Mouse (Mus musculus) MEL (cell line): ENCODE measurements around the gene Ap3d1. TPM values are rescaled to one million over a fixed set of nuclear protein-coding genes. Genes with fewer than 3 reads are reported as not detected.

Experiments used
- DNase-seq: peaks from one replicate; pipeline ENCODE4 v3.0.0; 2011; ENCODE audit warnings: low read depth, low spot score
- H3K27ac ChIP-seq: 2 replicates; pipeline ENCODE4 v1.5.1; 2012; ENCODE audit warnings: low read depth, mild to moderate bottlenecking, control low read depth, low read length, moderate library complexity; ENCODE audit not compliant: control insufficient read depth
- H3K27me3 ChIP-seq, 2 experiments: fragments of 150-350 bp in 1 of 2; sonication (generic) in 1 of 2; 2 replicates each; pipeline ENCODE4 v1.6.1; 2012; ENCODE audit warnings: low read length in 2 of 2, mild to moderate bottlenecking in 2 of 2, improper control_type of control experiment in 1 of 2, moderate library complexity in 1 of 2; ENCODE audit not compliant: insufficient read depth in 2 of 2, control insufficient read depth in 1 of 2
- H3K36me3 ChIP-seq, 2 experiments: 2 replicates each; pipeline ENCODE4 v1.6.1; 2012 to 2014; ENCODE audit warnings: low read length in 2 of 2, improper control_type of control experiment in 1 of 2, inconsistent platforms in 1 of 2, mild to moderate bottlenecking in 1 of 2; ENCODE audit not compliant: insufficient read depth in 2 of 2, control insufficient read depth in 1 of 2
- H3K4me1 ChIP-seq, 2 experiments: fragments of 150-350 bp in 1 of 2; sonication (generic) in 1 of 2; 2 replicates each; pipeline ENCODE4 v1.6.1; 2012; ENCODE audit warnings: low read length in 2 of 2, improper control_type of control experiment in 1 of 2, mild to moderate bottlenecking in 1 of 2; ENCODE audit not compliant: insufficient read depth in 2 of 2, control insufficient read depth in 1 of 2
- H3K4me3 ChIP-seq, 2 experiments: fragments of 150-350 bp in 1 of 2; sonication (generic) in 1 of 2; 2 replicates each; pipeline ENCODE4 v1.5.1; 2012; ENCODE audit warnings: low read depth in 2 of 2, low read length in 2 of 2, mild to moderate bottlenecking in 2 of 2, moderate library complexity in 2 of 2, control low read depth in 1 of 2, improper control_type of control experiment in 1 of 2; ENCODE audit not compliant: control insufficient read depth in 1 of 2, insufficient read depth in 1 of 2
- H3K79me2 ChIP-seq: 2 replicates; pipeline ENCODE4 v1.6.1; 2012; ENCODE audit warnings: mild to moderate bottlenecking, low read length, moderate library complexity; ENCODE audit not compliant: control insufficient read depth, poor library complexity, insufficient read depth
- H3K9ac ChIP-seq: 2 replicates; pipeline ENCODE4 v1.6.1; 2012; ENCODE audit warnings: low read depth, mild to moderate bottlenecking, control low read depth, low read length, moderate library complexity; ENCODE audit not compliant: control insufficient read depth, poor library complexity, severe bottlenecking
- H3K9me3 ChIP-seq: fragments of 150-350 bp; sonication (generic); replicated peaks from 2 replicates; pipeline ENCODE4 v1.6.1; 2012; ENCODE audit warnings: mild to moderate bottlenecking, low read length, improper control_type of control experiment, moderate library complexity; ENCODE audit not compliant: insufficient read depth
- BHLHE40 ChIP-seq: IDR thresholded peaks from 2 replicates; pipeline ENCODE4 v1.6.1; 2012; ENCODE audit warnings: low read depth, mild to moderate bottlenecking, inconsistent platforms, low read length, improper control_type of control experiment, borderline replicate concordance
- CHD1 ChIP-seq: IDR thresholded peaks from 2 replicates; pipeline ENCODE4 v1.6.1; 2012; ENCODE audit warnings: low read depth, mild to moderate bottlenecking, inconsistent platforms, low read length, improper control_type of control experiment
- CHD2 ChIP-seq: IDR thresholded peaks from 2 replicates; pipeline ENCODE4 v1.6.1; 2011; ENCODE audit warnings: low read length, improper control_type of control experiment
- CTCF ChIP-seq, 3 experiments: IDR thresholded peaks in 2 of 3; conservative IDR thresholded peaks in 1 of 3; 2 replicates each; pipeline ENCODE4 v1.5.1; 2011 to 2012; ENCODE audit warnings: low read length in 3 of 3, low read depth in 2 of 3, mild to moderate bottlenecking in 2 of 3, improper control_type of control experiment in 1 of 3, inconsistent platforms in 1 of 3, mixed read lengths in 1 of 3, moderate library complexity in 1 of 3; ENCODE audit not compliant: control insufficient read depth in 1 of 3, insufficient read depth in 1 of 3, poor library complexity in 1 of 3, severe bottlenecking in 1 of 3
- E2F4 ChIP-seq: IDR thresholded peaks from 2 replicates; pipeline ENCODE4 v1.6.1; 2011; ENCODE audit warnings: low read depth, low read length, improper control_type of control experiment, borderline replicate concordance
- ELF1 ChIP-seq: IDR thresholded peaks from 2 replicates; pipeline ENCODE4 v1.6.1; 2014; ENCODE audit warnings: low read depth, mild to moderate bottlenecking, inconsistent platforms, low read length, improper control_type of control experiment, moderate library complexity
- EP300 ChIP-seq, 2 experiments: IDR thresholded peaks; 2 replicates each; pipeline ENCODE4 v1.6.1; 2011; ENCODE audit warnings: improper control_type of control experiment in 2 of 2, low read length in 2 of 2, low read depth in 1 of 2, mild to moderate bottlenecking in 1 of 2
- ETS1 ChIP-seq: IDR thresholded peaks from 2 replicates; pipeline ENCODE4 v1.6.1; 2012; ENCODE audit warnings: low read depth, mild to moderate bottlenecking, inconsistent platforms, low read length, improper control_type of control experiment, moderate library complexity
- GABPA ChIP-seq: IDR thresholded peaks from 2 replicates; pipeline ENCODE4 v1.6.1; 2012; ENCODE audit warnings: low read depth, mild to moderate bottlenecking, inconsistent platforms, low read length, improper control_type of control experiment, moderate library complexity
- GATA1 ChIP-seq: IDR thresholded peaks from 2 replicates; pipeline ENCODE4 v1.6.1; 2011; ENCODE audit warnings: low read depth, low read length, improper control_type of control experiment
- HCFC1 ChIP-seq: IDR thresholded peaks from 2 replicates; pipeline ENCODE4 v1.6.1; 2012; ENCODE audit warnings: low read depth, mild to moderate bottlenecking, inconsistent platforms, low read length, improper control_type of control experiment, moderate library complexity
- JUND ChIP-seq: IDR thresholded peaks from 2 replicates; pipeline ENCODE4 v1.6.1; 2011; ENCODE audit warnings: low read depth, mild to moderate bottlenecking, improper control_type of control experiment, low read length
- KAT2A ChIP-seq: conservative IDR thresholded peaks from 2 replicates; pipeline ENCODE4 v1.6.1; 2012; ENCODE audit warnings: low read depth, low read length, improper control_type of control experiment, inconsistent platforms
- MAFK ChIP-seq: IDR thresholded peaks from 2 replicates; pipeline ENCODE4 v1.6.1; 2011; ENCODE audit warnings: low read depth, mild to moderate bottlenecking, low read length, improper control_type of control experiment, borderline replicate concordance
- MAX ChIP-seq: IDR thresholded peaks from 2 replicates; pipeline ENCODE4 v1.6.1; 2011; ENCODE audit warnings: low read length, improper control_type of control experiment
- MEF2A ChIP-seq: IDR thresholded peaks from 2 replicates; pipeline ENCODE4 v1.6.1; 2014; ENCODE audit warnings: low read depth, mild to moderate bottlenecking, inconsistent platforms, low read length, improper control_type of control experiment; ENCODE audit not compliant: poor library complexity, insufficient replicate concordance, severe bottlenecking; ENCODE audit errors: extremely low read depth
- MXI1 ChIP-seq: IDR thresholded peaks from 2 replicates; pipeline ENCODE4 v1.6.1; 2011; ENCODE audit warnings: mild to moderate bottlenecking, low read depth, low read length, improper control_type of control experiment
- MYB ChIP-seq: IDR thresholded peaks from 2 replicates; pipeline ENCODE4 v1.6.1; 2011; ENCODE audit warnings: mild to moderate bottlenecking, low read depth, low read length, improper control_type of control experiment
- MYC ChIP-seq: IDR thresholded peaks from 2 replicates; pipeline ENCODE4 v1.6.1; 2011; ENCODE audit warnings: low read depth, mild to moderate bottlenecking, low read length, improper control_type of control experiment, moderate library complexity
- NELFE ChIP-seq: IDR thresholded peaks from 2 replicates; pipeline ENCODE4 v1.6.1; 2011; ENCODE audit warnings: low read depth, low read length, improper control_type of control experiment
- NRF1 ChIP-seq: IDR thresholded peaks from 2 replicates; pipeline ENCODE4 v1.6.1; 2014; ENCODE audit warnings: low read depth, mild to moderate bottlenecking, inconsistent platforms, low read length, improper control_type of control experiment, moderate library complexity; ENCODE audit not compliant: poor library complexity, insufficient read depth, severe bottlenecking
- POLR2A ChIP-seq, 2 experiments: IDR thresholded peaks; 2 replicates each; pipeline ENCODE4 v1.6.1; 2011 to 2012; ENCODE audit warnings: low read length in 2 of 2, mild to moderate bottlenecking in 2 of 2, control low read depth in 1 of 2, improper control_type of control experiment in 1 of 2, low read depth in 1 of 2, moderate library complexity in 1 of 2; ENCODE audit not compliant: control insufficient read depth in 1 of 2, insufficient read depth in 1 of 2, poor library complexity in 1 of 2
- POLR2AphosphoS2 ChIP-seq: IDR thresholded peaks from 2 replicates; pipeline ENCODE4 v1.6.1; 2011; ENCODE audit warnings: low read length, improper control_type of control experiment
- POLR2AphosphoS5 ChIP-seq: IDR thresholded peaks from 2 replicates; pipeline ENCODE4 v1.6.1; 2012; ENCODE audit warnings: low read depth, borderline replicate concordance, mild to moderate bottlenecking, inconsistent platforms, low read length, moderate library complexity, mixed read lengths
- RAD21 ChIP-seq: IDR thresholded peaks from 2 replicates; pipeline ENCODE4 v1.6.1; 2011; ENCODE audit warnings: mild to moderate bottlenecking, low read depth, low read length, improper control_type of control experiment
- RCOR1 ChIP-seq: IDR thresholded peaks from 2 replicates; pipeline ENCODE4 v1.6.1; 2012; ENCODE audit warnings: low read depth, mild to moderate bottlenecking, inconsistent platforms, low read length, improper control_type of control experiment
- SIN3A ChIP-seq: IDR thresholded peaks from 2 replicates; pipeline ENCODE4 v1.6.1; 2012; ENCODE audit warnings: low read length, improper control_type of control experiment, inconsistent platforms
- SMC3 ChIP-seq: IDR thresholded peaks from 2 replicates; pipeline ENCODE4 v1.6.1; 2011; ENCODE audit warnings: low read depth, low read length, improper control_type of control experiment
- TAL1 ChIP-seq: IDR thresholded peaks from 2 replicates; pipeline ENCODE4 v1.6.1; 2012; ENCODE audit warnings: mild to moderate bottlenecking, inconsistent platforms, low read length, moderate library complexity, mixed read lengths
- TCF12 ChIP-seq: IDR thresholded peaks from 2 replicates; pipeline ENCODE4 v1.6.1; 2014; ENCODE audit warnings: low read depth, mild to moderate bottlenecking, inconsistent platforms, low read length, improper control_type of control experiment, moderate library complexity
- UBTF ChIP-seq: IDR thresholded peaks from 2 replicates; pipeline ENCODE4 v1.6.1; 2012; ENCODE audit warnings: low read depth, mild to moderate bottlenecking, inconsistent platforms, low read length, improper control_type of control experiment, moderate library complexity, borderline replicate concordance; ENCODE audit not compliant: insufficient read depth
- USF1 ChIP-seq: IDR thresholded peaks from 2 replicates; pipeline ENCODE4 v1.6.1; 2014; ENCODE audit warnings: low read depth, mild to moderate bottlenecking, inconsistent platforms, low read length, improper control_type of control experiment, moderate library complexity
- USF2 ChIP-seq, 2 experiments: IDR thresholded peaks; 2 replicates each; pipeline ENCODE4 v1.6.1; 2011 to 2012; ENCODE audit warnings: improper control_type of control experiment in 2 of 2, low read length in 2 of 2, borderline replicate concordance in 1 of 2, inconsistent platforms in 1 of 2, low read depth in 1 of 2, mild to moderate bottlenecking in 1 of 2; ENCODE audit not compliant: insufficient read depth in 1 of 2
- ZC3H11A ChIP-seq: IDR thresholded peaks from 2 replicates; pipeline ENCODE4 v1.6.1; 2012; ENCODE audit warnings: low read depth, mild to moderate bottlenecking, inconsistent platforms, low read length, improper control_type of control experiment
- ZKSCAN1 ChIP-seq: IDR thresholded peaks from 2 replicates; pipeline ENCODE4 v1.6.1; 2012; ENCODE audit warnings: low read depth, mild to moderate bottlenecking, inconsistent platforms, low read length, improper control_type of control experiment, moderate library complexity
- ZMIZ1 ChIP-seq: IDR thresholded peaks from 2 replicates; pipeline ENCODE4 v1.6.1; 2012; ENCODE audit warnings: low read depth, mild to moderate bottlenecking, inconsistent platforms, low read length, improper control_type of control experiment, moderate library complexity
- ZNF384 ChIP-seq: IDR thresholded peaks from 2 replicates; pipeline ENCODE4 v1.6.1; 2012; ENCODE audit warnings: low read depth, mild to moderate bottlenecking, inconsistent platforms, low read length, improper control_type of control experiment
- polyA plus RNA-seq, 2 experiments: library from polyadenylated mRNA; stranded (reverse) in 1 of 2; unstranded in 1 of 2; fragments of >175 nt in 1 of 2; fragments of >200 nt in 1 of 2; gene quantifications; 2 replicates each; pipeline versions ENCODE4 v1.2.1 to v1.2.4; 2012; ENCODE audit warnings: low replicate concordance in 2 of 2, low read depth in 1 of 2; ENCODE audit not compliant: insufficient read length in 2 of 2, insufficient read depth in 1 of 2, missing spikeins in 1 of 2
- total RNA-seq: library from RNA; depleted of rRNA; stranded (reverse); fragments of 300-350 nt; gene quantifications from 2 replicates; pipeline ENCODE4 v1.2.3, GENCODE M21; 2012

The Ap3d1 gene
- total and polyA plus RNA-seq, 3 experiments = 32.7 to 260 (median 54.5) TPM

GRCm38 (mm10) chr10:80752079-80752625 is 10.1 kb upstream of the Ap3d1 start:
- DNase-seq = peak; percentile 94
- H3K27me3 ChIP-seq = no peaks in the 10 kb centered on the region
- H3K9me3 ChIP-seq = no peaks in the 10 kb centered on the region
- peak overlapping the region; percentile 52 for H3K27ac ChIP-seq
- peaks cover 0 to 16% of the 10 kb centered on the region in 2 experiments; a peak in 2 of 4 replicates for H3K36me3 ChIP-seq
- peaks cover 8 to 37% of the 10 kb centered on the region in 2 experiments for H3K4me1 ChIP-seq
- peak overlapping the region; percentile 53 for H3K9ac ChIP-seq
- peak overlapping the region; percentile 62 to 63 for H3K4me3 ChIP-seq
- H3K79me2 ChIP-seq = peaks cover 21% of the 10 kb centered on the region
- TF ChIP-seq POLR2AphosphoS5 (no peak), CTCF (IDR thresholded peaks at IDR 0.05 in 2 of 3, conservative IDR thresholded peaks at IDR 0.05 in 1 of 3; ENCODE audit: control insufficient read depth in 1 of 3, insufficient read depth in 1 of 3, low read depth in 2 of 3, low read length in 3 of 3, poor library complexity in 1 of 3, severe bottlenecking in 1 of 3) (no peak), KAT2A (no peak), MXI1 (peak; percentile 84), UBTF (no peak), RAD21 (no peak), ZC3H11A (no peak), E2F4 (no peak), ETS1 (no peak), USF2 (IDR thresholded peaks at IDR 0.05; ENCODE audit: borderline replicate concordance in 1 of 2, insufficient read depth in 1 of 2, low read depth in 1 of 2, low read length in 2 of 2) (no peak), MYC (0 out of 2 replicates have a peak, but pooled peaks have one; percentile 34), BHLHE40 (no peak), POLR2AphosphoS2 (0 out of 2 replicates have a peak, but pooled peaks have one; percentile 39), NRF1 (no peak), ZMIZ1 (no peak), JUND (no peak), TAL1 (no peak), MAFK (no peak), ELF1 (peak; percentile 42; the same call in 1 of the 2 replicates), HCFC1 (no peak), ZKSCAN1 (no peak), CHD2 (no peak), USF1 (no peak), TCF12 (no peak; the same call in 1 of the 2 replicates), RCOR1 (no peak), MEF2A (no peak), SIN3A (peak; percentile 51; the same call in 1 of the 2 replicates), GATA1 (no peak), SMC3 (no peak), ZNF384 (no peak), MAX (no peak), POLR2A (IDR thresholded peaks at IDR 0.05; ENCODE audit: control insufficient read depth in 1 of 2, insufficient read depth in 1 of 2, low read depth in 1 of 2, low read length in 2 of 2, poor library complexity in 1 of 2) (peak in 1 of 2 experiments; percentile 49; a peak in 1 of 4 replicates), MYB (no peak), GABPA (no peak), CHD1 (no peak), EP300 (IDR thresholded peaks at IDR 0.05; ENCODE audit: low read depth in 1 of 2, low read length in 2 of 2) (no peak), NELFE (peak; percentile 45; the same call in 1 of the 2 replicates)
